Mouse (Mus musculus) midbrain, postnatal 0 days (tissue): ENCODE measurements at regions not wholly inside any gene's neighbourhood (a gene's known extent, or its start where the extent isn't known, plus 50 kb on each side); places are given as distances from the start of the nearest gene placed in this dataset.
A peak's percentile ranks its signal among the peaks of the same experiment; 100 is the strongest.

Source experiments
- ATAC-seq: fragments of 200-750 bp; cut with Nextera tagmentation; 2 replicates; pipeline ENCODE4 v1.8.0; 2017; ENCODE audit warnings: moderate number of reproducible peaks, mild to moderate bottlenecking, moderate TSS enrichment, moderate library complexity; ENCODE audit not compliant: low FRiP score
- DNase-seq: peaks from one replicate; pipeline ENCODE4 v3.0.0-alpha.2; 2015; ENCODE audit warnings: low spot score
- H3K27ac ChIP-seq: fragments of 300-500 bp; sonication (generic); 2 replicates; pipeline ENCODE4 v1.5.1; 2014; ENCODE audit warnings: low read depth, mild to moderate bottlenecking, low read length, mixed read lengths
- H3K27me3 ChIP-seq: fragments of 300-500 bp; sonication (generic); 2 replicates; pipeline ENCODE4 v1.6.1; 2014; ENCODE audit warnings: low read length, control low read depth, mixed read lengths; ENCODE audit not compliant: insufficient read depth
- H3K36me3 ChIP-seq: fragments of 300-500 bp; sonication (generic); 2 replicates; pipeline ENCODE4 v1.6.1; 2014; ENCODE audit warnings: low read length, control low read depth, mixed read lengths; ENCODE audit not compliant: insufficient read depth
- H3K4me1 ChIP-seq: fragments of 300-500 bp; sonication (generic); 2 replicates; pipeline ENCODE4 v1.6.1; 2014; ENCODE audit warnings: mild to moderate bottlenecking, control low read depth, antibody characterized with exemption, low read length, mixed read lengths; ENCODE audit not compliant: insufficient read depth
- H3K4me2 ChIP-seq: fragments of 300-500 bp; sonication (generic); 2 replicates; pipeline ENCODE4 v1.6.1; 2014; ENCODE audit warnings: low read depth, mild to moderate bottlenecking, low read length, mixed read lengths; ENCODE audit not compliant: poor library complexity, severe bottlenecking
- H3K4me3 ChIP-seq: fragments of 300-500 bp; sonication (generic); 2 replicates; pipeline ENCODE4 v1.5.1; 2014; ENCODE audit warnings: low read depth, mild to moderate bottlenecking, low read length, moderate library complexity
- H3K9ac ChIP-seq: fragments of 300-500 bp; sonication (generic); replicated peaks from 2 replicates; pipeline ENCODE4 v1.6.1; 2014; ENCODE audit warnings: mild to moderate bottlenecking, low read length, moderate library complexity, mixed read lengths; ENCODE audit not compliant: poor library complexity, severe bottlenecking
- H3K9me3 ChIP-seq: fragments of 300-500 bp; sonication (generic); 2 replicates; pipeline ENCODE4 v1.6.1; 2016; ENCODE audit warnings: low read length, control low read depth
- CTCF ChIP-seq: IDR thresholded peaks from 2 replicates; pipeline ENCODE4 v1.5.1; 2016; ENCODE audit warnings: antibody characterized with exemption, mild to moderate bottlenecking
- WGBS: fragments of 180-500 bp; shearing (Covaris S2); extraction: QIAGEN DNeasy Blood & Tissue Kit; methylation state at CpG from one replicate; pipeline ENCODE4 v1.1.7; 2014; 5-methylcytosine and 5-hydroxymethylcytosine counted together

GRCm38 (mm10) chr19:51648586-51649158 lies 615.4 kb upstream of the Ins1 start:
- no peak for ATAC-seq
- H3K27ac ChIP-seq = no peak overlapping the region
- no peaks in the 10 kb centered on the region for H3K36me3 ChIP-seq
- no peaks in the 10 kb centered on the region for H3K27me3 ChIP-seq
- WGBS = 64% methylated on average over 3 of the region's 3 CpGs
- H3K4me3 ChIP-seq = no peak overlapping the region
- no peak overlapping the region for H3K4me2 ChIP-seq
- no peak for TF ChIP-seq CTCF
- H3K9ac ChIP-seq = no peak overlapping the region
- no peaks in the 10 kb centered on the region for H3K4me1 ChIP-seq
- DNase-seq = peak; percentile 33
- H3K9me3 ChIP-seq = no peaks in the 10 kb centered on the region

- Histone ChIP-seq H3K9ac (no peak overlapping the region), H3K4me3 (no peak overlapping the region), H3K4me2 (no peak overlapping the region), H3K27me3 (no peaks in the 10 kb centered on the region), H3K27ac (no peak overlapping the region), H3K9me3 (no peaks in the 10 kb centered on the region), H3K36me3 (no peaks in the 10 kb centered on the region), H3K4me1 (no peaks in the 10 kb centered on the region)
- 92% methylated on average over 2 of the region's 2 CpGs for WGBS
- DNase-seq (no peak), ATAC-seq (no peak)
- no peak for TF ChIP-seq CTCF
Measured at GRCm38 (mm10) chr19:51660186-51660585, 603.9 kb upstream of the Ins1 start.

GRCm38 (mm10) chr19:51666626-51667025 lies 597.5 kb upstream of the Ins1 start:
- Histone ChIP-seq H3K9me3 (no peaks in the 10 kb centered on the region), H3K27ac (no peak overlapping the region), H3K4me2 (no peak overlapping the region), H3K4me3 (no peak overlapping the region), H3K9ac (no peak overlapping the region), H3K4me1 (no peaks in the 10 kb centered on the region), H3K27me3 (no peaks in the 10 kb centered on the region), H3K36me3 (no peaks in the 10 kb centered on the region)
- no peak for DNase-seq
- TF ChIP-seq CTCF = no peak
- WGBS = 76% methylated on average over 5 of the region's 5 CpGs
- ATAC-seq = no peak

- H3K36me3 ChIP-seq = no peaks in the 10 kb centered on the region
- H3K27me3 ChIP-seq = no peaks in the 10 kb centered on the region
- no peak for DNase-seq
- 91% methylated on average over 3 of the region's 3 CpGs for WGBS
- no peaks in the 10 kb centered on the region for H3K9me3 ChIP-seq
- no peak for ATAC-seq
- H3K9ac ChIP-seq = no peak overlapping the region
- H3K4me3 ChIP-seq = no peak overlapping the region
- no peak overlapping the region for H3K4me2 ChIP-seq
- no peak for TF ChIP-seq CTCF
- H3K4me1 ChIP-seq = no peaks in the 10 kb centered on the region
- H3K27ac ChIP-seq = no peak overlapping the region
Measured at GRCm38 (mm10) chr19:51675706-51676105, 588.4 kb upstream of the Ins1 start.
